Mouse (Mus musculus): ENCODE data around the gene Msmp.

Msmp gene

DNA sequence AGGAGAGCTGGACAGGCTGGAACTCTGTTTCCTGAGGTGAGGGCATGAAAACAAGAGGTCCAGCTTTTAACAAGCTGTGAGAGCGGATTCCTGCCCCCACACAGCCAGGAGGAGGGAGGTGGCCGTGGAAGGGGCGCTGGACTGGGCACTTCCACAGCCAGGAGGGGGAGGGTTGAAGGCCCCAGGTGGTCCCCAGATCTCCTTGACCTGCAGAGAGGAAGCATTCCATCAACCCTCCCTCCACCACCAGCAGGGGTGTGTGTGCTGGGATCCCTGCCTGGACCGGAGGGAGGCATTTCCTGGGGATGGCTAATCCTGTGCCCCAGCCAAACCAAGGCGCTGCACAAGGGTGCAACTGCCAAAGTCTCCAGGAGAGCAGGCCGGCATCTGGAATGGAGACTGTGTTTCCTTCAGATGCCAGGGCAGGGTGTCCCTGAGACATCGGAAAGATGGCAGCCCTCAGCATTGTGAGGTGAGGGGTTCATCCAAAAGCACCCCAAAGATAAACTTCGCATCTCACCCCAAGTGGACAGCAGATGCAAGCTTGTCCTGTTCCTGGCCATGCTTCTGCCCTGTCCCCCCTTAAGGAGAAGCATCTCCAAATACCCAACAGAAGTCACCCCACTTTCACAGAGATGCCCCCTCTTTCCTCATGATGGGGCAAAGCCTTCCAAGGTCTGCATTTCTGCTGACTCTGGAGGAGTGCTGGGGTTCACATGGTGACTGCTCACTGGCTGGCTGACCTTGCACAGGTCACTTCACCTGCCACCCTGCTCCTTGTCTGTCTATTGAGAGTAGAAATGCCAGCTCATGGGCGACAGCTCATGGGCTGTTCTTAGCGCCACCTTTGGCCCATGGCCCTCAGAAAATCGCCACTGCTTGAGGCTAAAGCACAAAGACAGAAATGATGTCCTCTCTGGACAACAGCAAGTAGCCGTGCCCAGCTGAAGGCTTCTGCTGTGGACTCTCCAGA lies at the start of gene Msmp:
TSS of gene Msmp (minus strand) at position 51 of the 973 bp plus-strand sequence.
- peak; percentile 54 to 72 for DNase-seq (ENCODE audit: inconsistent age in 2 of 2, low spot score in 1 of 2)

DNA sequence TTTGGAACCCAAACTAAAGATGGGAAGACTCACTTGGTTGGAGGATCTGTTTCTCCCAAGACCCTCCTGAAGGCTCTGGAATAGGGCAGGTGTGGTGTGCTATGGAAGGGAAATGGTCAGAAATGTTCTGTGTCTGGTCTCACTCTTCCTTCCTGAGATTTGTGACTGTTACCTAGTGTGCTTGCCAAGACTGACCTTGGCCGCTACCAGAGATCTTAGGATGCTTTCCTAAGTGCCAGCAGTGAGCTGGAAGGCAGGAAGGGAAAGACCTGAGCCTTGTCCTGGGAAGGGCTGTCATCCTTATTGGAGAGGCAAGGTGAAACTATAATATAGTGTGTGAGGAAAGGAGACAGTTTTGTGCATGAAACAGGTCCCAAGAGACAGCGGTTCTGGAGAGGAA lies 49.4 kb upstream of the Msmp start:
- peak; percentile 18 to 50 for DNase-seq (ENCODE audit: inconsistent age in 2 of 2, low spot score in 1 of 2)

DNA sequence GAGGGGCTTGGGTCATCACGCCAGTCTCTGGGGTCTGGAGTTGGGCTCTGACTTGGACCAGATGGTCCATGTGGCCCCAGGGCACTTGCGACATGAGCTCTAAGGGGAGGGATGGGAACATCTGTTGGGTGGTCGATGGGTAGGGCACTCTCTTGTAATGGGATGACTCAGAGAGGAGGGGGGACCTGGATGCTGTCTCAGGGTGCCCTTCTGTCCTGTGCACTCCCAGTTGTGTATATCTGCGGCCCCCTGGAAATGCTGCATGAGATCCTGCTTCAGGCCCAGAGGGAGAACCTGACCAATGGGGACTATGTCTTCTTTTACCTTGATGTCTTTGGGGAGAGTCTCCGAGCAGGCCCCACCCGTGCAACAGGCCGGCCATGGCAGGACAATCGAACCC lies 49.0 kb upstream of the Msmp start:
- peak in 1 of 2 experiments; percentile 9 for DNase-seq (ENCODE audit: inconsistent age in 2 of 2, low spot score in 1 of 2)

DNA sequence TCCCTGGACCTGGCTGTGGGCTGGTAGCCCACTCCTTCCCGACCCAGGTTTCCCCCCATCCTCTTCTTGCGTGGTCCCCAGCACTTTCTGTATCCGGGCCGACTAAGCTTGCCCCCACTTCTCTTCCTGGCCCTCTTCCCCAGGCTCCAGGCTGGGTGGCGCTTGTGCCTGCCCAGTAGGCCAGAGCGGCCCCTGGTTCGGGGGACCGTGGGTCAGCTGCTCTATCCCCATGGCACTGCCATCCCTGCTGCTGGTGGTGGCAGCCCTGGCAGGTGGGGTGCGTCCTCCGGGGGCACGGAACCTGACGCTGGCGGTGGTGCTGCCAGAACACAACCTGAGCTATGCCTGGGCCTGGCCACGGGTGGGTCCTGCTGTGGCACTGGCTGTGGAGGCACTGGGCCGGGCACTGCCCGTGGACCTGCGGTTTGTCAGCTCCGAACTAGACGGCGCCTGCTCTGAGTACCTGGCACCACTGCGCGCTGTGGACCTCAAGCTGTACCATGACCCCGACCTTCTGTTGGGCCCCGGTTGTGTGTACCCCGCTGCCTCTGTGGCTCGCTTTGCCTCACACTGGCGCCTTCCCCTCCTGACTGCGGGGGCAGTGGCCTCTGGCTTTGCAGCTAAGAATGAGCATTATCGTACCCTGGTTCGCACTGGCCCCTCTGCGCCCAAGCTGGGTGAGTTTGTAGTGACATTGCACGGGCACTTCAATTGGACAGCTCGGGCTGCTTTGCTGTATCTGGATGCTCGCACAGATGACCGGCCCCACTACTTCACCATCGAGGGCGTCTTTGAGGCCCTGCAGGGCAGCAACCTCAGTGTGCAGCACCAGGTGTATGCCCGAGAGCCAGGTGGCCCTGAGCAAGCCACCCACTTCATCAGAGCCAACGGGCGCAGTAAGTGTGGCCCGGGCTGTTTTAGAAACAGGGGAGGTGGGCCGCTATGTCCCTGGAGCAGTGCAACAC lies 47.9 kb upstream of the Msmp start:
- peak; percentile 36 for DNase-seq (ENCODE audit: inconsistent age in 2 of 2, low spot score in 1 of 2)

DNA sequence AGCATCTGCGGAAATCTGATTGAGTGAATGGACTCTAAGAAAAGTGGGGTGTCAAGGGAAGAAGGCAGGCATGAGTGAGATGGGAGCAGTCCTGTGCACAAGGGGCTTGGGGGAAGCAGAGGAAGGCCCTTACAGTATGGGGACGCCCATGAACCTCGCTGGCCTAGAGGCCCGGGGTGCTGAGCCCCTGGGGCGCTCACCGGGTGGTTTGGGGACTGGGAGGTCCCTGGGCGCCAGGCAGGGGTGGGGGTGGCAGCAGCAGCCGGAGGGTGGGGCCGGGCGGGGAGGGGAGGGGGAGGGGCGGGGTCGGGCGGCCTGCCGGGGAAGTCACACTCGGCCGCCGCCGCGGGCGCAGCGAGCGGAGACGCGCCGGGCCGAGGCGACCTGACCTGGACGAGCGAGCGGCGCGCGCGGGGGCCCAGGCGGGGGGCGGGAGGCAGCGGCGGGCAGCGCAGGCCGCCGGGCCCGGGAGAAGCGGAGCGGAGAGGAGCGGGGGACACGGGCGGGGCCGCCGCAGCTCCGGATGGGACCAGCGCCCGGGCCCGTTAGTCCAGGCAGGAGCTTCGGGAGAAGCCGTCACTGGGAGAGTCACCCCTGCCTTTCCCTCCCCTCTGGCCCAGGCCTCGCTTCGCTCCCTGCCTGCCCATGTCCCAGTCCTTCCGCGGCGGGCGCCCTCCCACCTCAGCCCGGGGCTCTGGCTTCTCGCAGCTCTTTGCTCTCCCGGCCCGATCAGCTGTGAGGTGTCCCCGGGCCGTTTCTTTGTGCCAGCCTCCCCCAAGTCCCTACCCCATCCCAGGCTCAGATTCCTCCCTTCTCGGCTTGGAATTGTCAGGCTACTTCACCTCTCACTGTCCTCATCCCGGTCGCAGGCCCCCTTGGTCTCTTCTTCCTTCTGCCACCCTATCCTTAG lies 47.0 kb upstream of the Msmp start, which contains the start of gene Npr2:
TSS of gene Npr2 (plus strand) at position 890 of the 910 bp plus-strand sequence.
- DNase-seq (ENCODE audit: inconsistent age in 2 of 2, low spot score in 1 of 2), result peak; percentile 65 to 88

DNA sequence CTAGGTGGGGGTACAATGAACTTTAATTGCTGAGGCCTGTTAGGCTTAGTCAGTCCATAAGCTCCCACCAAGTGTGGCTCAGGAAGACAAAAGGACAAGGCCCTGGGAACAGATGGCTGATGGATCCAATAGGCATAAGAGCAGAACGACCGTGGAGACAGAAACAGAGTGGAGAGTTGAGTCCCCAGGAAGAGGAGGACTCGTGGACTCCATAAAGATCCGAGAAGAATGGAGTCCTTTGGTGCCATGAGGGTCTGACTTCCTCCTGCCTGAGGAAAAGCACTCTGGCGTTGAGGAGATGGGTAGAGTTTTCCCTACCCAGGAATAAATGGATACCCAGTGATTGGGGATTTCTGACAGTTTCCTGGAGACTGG lies 46.4 kb upstream of the Msmp start:
- no peak for DNase-seq (ENCODE audit: inconsistent age in 2 of 2, low spot score in 1 of 2)

DNA sequence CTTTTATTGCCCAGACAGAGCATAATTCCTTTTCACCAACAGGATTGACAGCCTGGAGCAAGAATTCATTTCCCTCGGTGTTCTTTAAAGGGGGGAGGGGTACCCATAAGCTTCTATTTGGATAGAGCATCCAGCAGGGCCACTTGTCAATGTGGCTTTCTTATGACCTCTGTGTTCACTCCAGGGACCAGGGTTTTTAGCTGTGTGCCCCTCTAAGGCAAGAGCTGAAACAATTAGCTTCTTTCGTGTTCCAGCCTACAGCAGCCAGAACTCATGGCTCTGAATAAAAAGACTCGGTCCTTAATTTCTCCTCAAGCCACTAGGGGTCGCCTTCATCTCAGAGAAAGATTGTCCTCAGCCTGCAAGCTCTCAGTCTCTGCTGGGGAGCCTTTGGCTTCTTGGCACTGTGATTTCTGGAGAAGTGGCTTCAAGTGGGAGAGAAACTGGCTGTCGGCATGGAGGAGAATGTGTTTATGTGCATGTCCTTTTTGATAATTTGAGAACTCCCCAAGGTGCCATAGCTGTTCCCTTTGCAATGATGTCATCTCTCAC lies 45.8 kb upstream of the Msmp start:
- DNase-seq (ENCODE audit: inconsistent age in 2 of 2, low spot score in 1 of 2), result peak; percentile 81 to 95

DNA sequence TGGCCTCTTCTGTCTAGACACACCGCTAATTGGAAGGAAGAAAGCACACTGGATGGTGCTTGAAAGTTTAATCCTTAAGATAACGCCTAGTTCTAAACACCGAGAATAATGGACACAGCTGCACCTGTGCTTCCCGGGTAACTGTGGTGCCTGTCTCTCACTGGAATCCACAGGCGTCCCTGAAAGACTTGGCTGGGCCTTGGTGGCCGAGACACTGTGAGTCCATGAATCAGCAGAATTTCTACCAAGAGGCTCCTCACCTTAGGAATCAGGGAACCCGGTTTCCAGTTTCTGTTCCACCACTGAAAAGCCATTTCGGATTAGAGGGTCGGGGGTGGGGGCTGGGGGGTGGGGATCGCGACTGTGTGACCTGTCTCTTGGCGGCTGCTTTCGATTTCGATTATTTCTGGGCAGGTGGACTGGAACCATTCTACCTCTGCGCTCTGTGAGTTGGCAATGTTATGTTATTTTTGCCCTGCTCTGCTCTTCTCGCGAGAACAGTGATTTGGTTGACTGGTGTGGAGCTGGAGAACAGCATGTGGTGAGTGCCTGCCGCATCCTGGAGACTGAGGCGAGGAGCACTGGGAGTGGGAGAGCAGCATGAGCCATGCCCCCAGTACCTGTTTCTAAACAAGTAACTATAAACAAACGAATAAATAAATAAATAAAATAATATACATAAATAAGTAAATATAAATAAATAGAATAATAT lies 45.0 kb upstream of the Msmp start:
- peak in 1 of 2 experiments; percentile 11 for DNase-seq (ENCODE audit: inconsistent age in 2 of 2, low spot score in 1 of 2)

DNA sequence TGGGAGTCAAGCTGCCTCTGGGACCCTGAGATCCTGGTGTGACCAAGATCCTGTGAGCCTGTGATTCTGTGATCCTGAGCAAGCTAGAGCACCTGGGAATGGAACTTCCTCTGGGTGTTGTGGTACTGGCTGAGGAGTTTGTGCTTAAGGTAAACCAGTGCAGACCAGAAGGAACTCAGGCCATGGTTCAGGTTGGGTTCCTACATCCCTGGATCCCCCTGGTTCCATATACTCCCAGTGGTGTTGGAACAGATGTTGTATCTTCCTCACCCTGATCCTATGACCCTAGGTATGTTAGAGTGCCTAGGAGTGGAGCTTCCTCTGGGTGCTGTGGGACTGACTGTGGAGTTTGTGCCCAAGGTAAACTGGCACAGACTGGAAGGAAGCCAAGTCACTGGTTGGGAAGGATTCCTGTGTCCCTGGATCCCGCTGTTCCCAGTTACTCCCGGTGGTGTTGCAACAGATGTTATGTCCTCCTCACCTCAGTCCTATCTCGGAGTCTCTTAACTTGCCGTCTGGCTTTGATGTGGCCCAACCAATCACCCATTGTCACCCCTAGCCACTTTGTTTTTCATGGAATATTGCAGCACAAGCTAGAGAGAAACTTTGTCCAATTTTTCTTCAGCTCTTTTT lies 36.0 kb upstream of the Msmp start:
- DNase-seq (ENCODE audit: inconsistent age in 2 of 2, low spot score in 1 of 2), result peak in 1 of 2 experiments; percentile 44

DNA sequence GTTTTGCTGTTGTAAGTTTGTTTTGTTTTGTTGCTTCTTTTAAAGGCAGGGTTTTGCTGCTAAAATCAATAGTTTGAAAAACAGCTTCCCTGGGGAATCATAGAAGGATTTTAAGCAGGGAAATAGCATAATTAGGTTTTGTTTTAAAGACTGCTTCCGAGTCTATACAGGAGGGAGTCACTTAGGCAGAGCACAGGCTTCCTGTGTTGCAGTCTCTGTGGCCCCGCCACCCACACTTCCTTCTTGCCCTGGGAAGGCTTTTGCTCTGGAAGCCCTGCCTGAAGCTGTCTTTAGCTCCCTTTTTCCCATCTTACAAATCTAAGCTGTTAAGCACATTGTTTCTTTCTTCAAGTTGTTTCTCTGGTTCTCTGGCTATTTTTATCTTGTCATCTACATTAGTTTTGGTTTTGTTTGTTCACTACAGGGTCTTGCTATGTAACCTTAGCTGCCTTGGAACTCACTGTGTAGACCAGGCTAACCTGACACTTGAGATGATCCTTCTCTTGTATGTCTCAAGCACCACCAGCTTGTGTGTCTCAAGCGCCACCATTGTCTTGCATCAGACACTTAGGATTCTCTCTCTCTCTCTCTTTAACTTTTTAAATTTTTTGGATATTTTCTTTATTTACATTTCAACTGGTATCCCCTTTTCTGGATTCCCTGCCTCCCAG lies 28.9 kb upstream of the Msmp start:
- DNase-seq (ENCODE audit: inconsistent age in 2 of 2, low spot score in 1 of 2), result peak in 1 of 2 experiments; percentile 43

DNA sequence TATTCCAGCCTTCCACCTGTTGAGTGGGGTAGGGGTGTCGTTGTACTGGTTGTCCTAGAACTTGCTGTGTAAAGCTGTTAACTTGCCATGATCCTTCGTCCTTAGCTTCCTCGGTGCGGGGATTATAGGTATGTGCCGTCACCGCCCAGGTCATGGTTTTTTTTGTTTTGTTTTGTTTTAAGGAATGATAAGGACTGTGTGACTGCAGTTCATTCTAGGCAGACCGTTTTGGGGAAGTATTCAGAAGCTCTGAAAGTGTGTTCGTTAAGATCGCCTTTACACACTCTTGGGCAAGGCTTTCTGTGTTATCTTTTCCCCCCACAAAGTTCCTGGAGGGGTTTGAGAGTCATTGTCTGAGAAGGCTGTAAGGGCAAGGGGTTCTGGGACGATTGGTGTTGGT lies 28.2 kb upstream of the Msmp start:
- no peak for DNase-seq (ENCODE audit: inconsistent age in 2 of 2, low spot score in 1 of 2)

DNA sequence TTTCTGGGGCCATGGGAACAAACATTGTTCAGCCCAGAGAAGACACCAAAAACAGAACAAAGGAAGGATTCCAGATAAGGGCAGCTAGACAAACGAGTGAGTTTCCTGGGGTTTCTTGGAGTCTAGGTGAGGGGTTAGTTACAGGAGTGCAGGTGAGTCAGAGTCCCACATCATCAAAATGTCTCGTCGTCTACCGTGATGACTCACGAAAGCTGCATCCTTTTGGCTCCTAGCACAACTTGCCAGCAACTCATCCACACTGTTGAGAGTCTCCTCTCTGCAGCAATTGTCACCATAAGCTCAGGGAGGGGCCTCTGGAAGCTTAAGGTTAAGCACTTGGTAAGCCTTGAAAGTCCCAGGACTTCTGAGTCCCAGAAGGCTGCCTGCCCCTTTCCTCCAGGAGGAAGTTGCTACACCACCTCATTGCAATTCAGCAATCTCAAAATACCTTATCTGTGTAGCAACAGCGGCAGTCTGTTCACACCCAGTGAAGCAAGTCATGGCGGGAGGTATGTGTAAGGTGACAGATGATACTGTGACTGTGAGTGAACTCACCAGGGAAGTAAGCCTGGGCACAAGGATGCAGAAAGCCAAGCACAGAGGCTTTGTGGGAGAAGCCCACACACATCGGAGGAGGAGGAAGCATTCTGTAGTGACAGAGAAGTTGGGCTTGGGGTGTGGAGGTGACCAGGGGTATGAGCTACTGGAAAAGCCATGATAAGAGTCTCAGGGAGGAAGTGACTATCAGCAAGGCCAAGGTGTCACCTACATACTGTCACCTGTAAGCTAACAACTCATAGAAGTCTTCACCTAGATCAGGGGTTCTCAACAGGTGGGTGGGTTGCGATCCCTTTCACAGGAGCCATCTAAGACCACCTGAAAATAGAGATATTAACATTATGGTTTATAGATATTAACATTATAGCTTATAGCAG lies 20.7 kb upstream of the Msmp start:
- no peak for DNase-seq (ENCODE audit: inconsistent age in 2 of 2, low spot score in 1 of 2)

DNA sequence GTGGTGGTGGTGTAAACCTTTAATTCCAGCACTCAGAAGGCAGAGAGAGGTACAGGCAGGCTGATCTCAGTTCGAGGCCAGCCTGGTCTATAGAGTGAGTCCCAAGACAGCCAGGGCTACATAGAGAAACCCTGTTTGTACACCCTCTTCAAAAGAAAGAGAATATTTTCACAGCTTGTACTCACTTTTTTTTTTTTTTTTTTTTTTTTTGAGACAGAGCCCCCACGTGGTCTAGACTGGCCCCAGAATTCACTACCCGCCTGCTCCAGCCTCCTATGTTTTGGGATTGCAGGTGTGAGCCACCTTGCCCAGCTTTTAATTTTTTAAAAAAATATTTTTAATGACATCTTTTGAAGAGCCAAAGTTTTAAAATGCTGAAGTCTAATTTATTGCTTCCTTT lies 19.8 kb upstream of the Msmp start:
- DNase-seq (ENCODE audit: inconsistent age in 2 of 2, low spot score in 1 of 2), result no peak

DNA sequence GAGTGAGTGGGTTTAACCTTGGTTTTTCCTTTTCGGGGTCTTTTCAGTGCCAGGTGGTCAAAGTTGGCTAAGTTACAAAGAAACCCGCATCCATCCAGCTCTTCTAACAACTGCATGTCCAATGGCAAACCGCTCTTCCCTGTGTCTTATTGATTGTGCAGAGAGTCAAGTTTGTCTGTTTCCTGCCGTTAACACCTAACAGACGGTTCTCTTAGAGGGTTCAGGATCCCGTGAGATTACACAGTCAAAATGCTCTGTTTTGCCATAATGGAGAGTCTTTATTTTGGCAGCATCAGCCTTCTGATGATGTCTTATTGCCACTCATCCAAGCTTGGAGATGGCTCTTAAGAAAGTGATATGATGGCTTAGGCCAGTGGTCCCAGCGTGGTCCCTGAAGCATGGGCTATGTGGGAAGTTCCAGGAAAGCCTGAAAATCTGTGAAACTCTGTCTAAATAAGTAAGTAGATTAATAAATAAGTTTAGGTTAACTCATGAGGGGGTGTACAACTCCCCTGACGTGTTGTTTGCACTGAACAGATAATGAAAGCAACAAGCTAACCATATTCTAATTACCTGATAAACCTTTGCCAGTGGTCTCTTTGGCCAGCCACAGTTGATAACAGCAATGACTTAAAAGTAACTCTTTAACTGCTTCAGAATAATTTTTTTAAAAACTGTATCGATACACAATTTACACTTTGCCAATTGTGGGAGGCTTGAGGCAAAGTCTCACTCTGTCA lies 16.1 kb upstream of the Msmp start:
- DNase-seq (ENCODE audit: inconsistent age in 2 of 2, low spot score in 1 of 2), result no peak

DNA sequence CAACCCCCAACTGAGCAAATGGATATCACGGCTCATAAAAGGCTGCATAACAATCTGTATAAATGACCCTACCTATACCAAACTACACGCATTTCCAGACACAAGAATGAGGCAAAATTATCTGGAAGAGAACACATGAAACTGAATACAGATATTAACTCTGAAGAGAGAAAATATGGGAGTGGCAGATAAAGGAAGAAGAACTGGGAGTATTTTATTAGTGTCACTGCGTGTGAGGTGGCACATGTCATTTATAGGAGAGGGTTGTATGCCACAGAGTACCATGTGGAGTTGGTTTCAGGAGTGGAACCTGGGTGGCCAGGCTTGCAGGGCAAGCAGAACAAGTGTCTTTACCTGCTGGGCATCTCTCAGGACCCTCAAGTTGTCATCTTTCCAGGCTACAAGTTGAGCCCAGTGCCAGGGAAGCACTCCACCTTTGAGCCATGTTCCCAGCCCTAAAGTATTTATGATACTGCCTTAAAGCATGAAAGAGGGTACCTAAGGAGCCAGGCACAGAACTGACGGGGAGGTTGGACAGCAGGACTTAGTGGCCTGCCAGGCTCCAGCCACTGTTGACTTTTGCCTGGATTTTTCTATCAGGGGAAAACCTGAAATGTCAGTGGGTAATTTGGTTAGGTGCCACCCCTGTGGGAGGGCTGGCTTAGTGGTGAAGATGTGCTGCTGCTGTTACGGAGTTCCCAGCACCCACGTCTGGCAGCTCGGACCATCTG lies 14.5 kb upstream of the Msmp start:
- no peak for DNase-seq (ENCODE audit: inconsistent age in 2 of 2, low spot score in 1 of 2)

DNA sequence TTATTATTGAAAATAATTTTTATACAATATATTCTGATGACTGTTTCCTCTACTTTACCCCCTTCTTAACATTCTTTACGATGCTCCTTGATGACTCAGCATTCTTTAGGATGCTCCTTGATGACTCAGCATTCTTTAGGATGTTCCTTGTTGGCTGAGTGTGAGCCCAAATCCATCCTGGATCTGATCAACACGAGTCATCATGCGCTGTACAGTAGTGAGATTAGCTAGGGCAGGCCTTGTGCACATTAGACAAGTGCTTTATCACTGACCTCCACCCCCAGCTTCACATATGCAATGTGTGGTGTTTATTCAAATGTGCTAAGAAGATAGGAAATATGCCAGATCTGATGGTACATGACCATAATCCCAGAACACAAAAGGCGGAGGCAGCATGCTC lies 13.9 kb upstream of the Msmp start:
- no peak for DNase-seq (ENCODE audit: inconsistent age in 2 of 2, low spot score in 1 of 2)

All from adrenal gland, adult (tissue).